Mouse (Mus musculus) small intestine, adult 2 months (tissue): ENCODE measurements around the gene Zfp457. TPM values are rescaled to one million over a fixed set of nuclear protein-coding genes. Genes with fewer than 3 reads are reported as not detected.
"Not testable (repeated sequence)": the region's sequence is repeated elsewhere in the genome, so short reads cannot be mapped to it uniquely, and the experiment has no call there.

Experiments
- H3K27ac ChIP-seq: fragments of 200-500 bp; 2 replicates; pipeline ENCODE4 v1.5.1; 2012; ENCODE audit warnings: low read depth, low read length, control low read depth, inconsistent platforms; ENCODE audit not compliant: insufficient read depth
- H3K27me3 ChIP-seq: fragments of 200-500 bp; 2 replicates; pipeline ENCODE4 v1.6.1; 2012; ENCODE audit warnings: mild to moderate bottlenecking, moderate library complexity, low read length, inconsistent platforms; ENCODE audit not compliant: control insufficient read depth, insufficient read depth
- H3K36me3 ChIP-seq: fragments of 200-500 bp; 2 replicates; pipeline ENCODE4 v1.6.1; 2012; ENCODE audit warnings: mild to moderate bottlenecking, low read length, control low read depth, inconsistent platforms; ENCODE audit not compliant: control insufficient read depth, insufficient read depth
- H3K4me1 ChIP-seq: fragments of 200-500 bp; 2 replicates; pipeline ENCODE4 v1.6.1; 2012; ENCODE audit warnings: low read length, inconsistent platforms, mixed read lengths; ENCODE audit not compliant: control insufficient read depth, insufficient read depth, insufficient read length
- H3K4me3 ChIP-seq: fragments of 200-500 bp; 2 replicates; pipeline ENCODE4 v1.5.1; 2012; ENCODE audit warnings: low read depth, mild to moderate bottlenecking, control low read depth, inconsistent platforms, low read length, moderate library complexity
- CTCF ChIP-seq: fragments of 200-500 bp; IDR thresholded peaks from 2 replicates; pipeline ENCODE4 v1.5.1; 2012; ENCODE audit warnings: low read depth, mild to moderate bottlenecking, control low read depth, inconsistent platforms, low read length, moderate library complexity, mixed read lengths; ENCODE audit not compliant: insufficient replicate concordance, insufficient read length; ENCODE audit errors: extremely low read depth
- POLR2A ChIP-seq: fragments of 200-500 bp; IDR thresholded peaks from 2 replicates; pipeline ENCODE4 v1.6.1; 2012; ENCODE audit warnings: low read depth, mild to moderate bottlenecking, control low read depth, inconsistent platforms, low read length, moderate library complexity
- WGBS: fragments of 180-500 bp; shearing (Covaris S2); methylation state at CpG from one replicate; pipeline ENCODE4 v1.1.7; 2018; 5-methylcytosine and 5-hydroxymethylcytosine counted together
- polyA plus RNA-seq: library from polyadenylated mRNA; depleted of rRNA; stranded (reverse); fragments of >200 nt; gene quantifications from 2 replicates; pipeline ENCODE4 v1.2.3, GENCODE M21; 2012; rRNA removed

The Zfp457 gene
- 0.22 and 0.27 TPM in 2 replicates for polyA plus RNA-seq

- Histone ChIP-seq H3K27me3 (no peaks in the 10 kb centered on the region), H3K4me3 (peak within 1 kb of the TSS; percentile 85), H3K4me1 (no peaks in the 10 kb centered on the region), H3K27ac (peak within 1 kb of the TSS; percentile 20), H3K36me3 (no peaks in the 10 kb centered on the region)
- WGBS = 2% methylated on average over 16 of the region's 16 CpGs
- TF ChIP-seq CTCF = peak; percentile 21; the same call in 1 of the 2 replicates
- peak; percentile 15; the same call in 1 of the 2 replicates for TF ChIP-seq POLR2A
Observed at GRCm38 (mm10) chr13:67305822-67306672, at the start of gene Zfp457. TSS of gene Zfp457 (minus strand) at chr13:67306485.

GRCm38 (mm10) chr13:67351854-67352253 lies 45.6 kb upstream of the Zfp457 start:
- Histone ChIP-seq H3K27me3 (no peaks in the 10 kb centered on the region), H3K36me3 (peaks cover 2% of the 10 kb centered on the region; the same call in 1 of the 2 replicates)
- no peak for TF ChIP-seq POLR2A
- no peak for TF ChIP-seq CTCF

GRCm38 (mm10) chr13:67343422-67343821 lies 37.1 kb upstream of the Zfp457 start:
- no peak for TF ChIP-seq POLR2A
- TF ChIP-seq CTCF = no peak
- WGBS = 90% methylated on average over 2 of the region's 2 CpGs
- Histone ChIP-seq H3K36me3 (peaks cover 26% of the 10 kb centered on the region), H3K4me3 (no peak overlapping the region), H3K27me3 (no peaks in the 10 kb centered on the region), H3K27ac (no peak overlapping the region), H3K4me1 (no peaks in the 10 kb centered on the region)

More at GRCm38 (mm10) chr13:67351854-67352253, 45.6 kb upstream of the Zfp457 start:
- Histone ChIP-seq H3K4me3 (no peak overlapping the region), H3K4me1 (no peaks in the 10 kb centered on the region), H3K27ac (no peak overlapping the region)

- Histone ChIP-seq H3K27me3 (no peaks in the 10 kb centered on the region), H3K4me1 (peaks cover 3% of the 10 kb centered on the region; the same call in 1 of the 2 replicates), H3K4me3 (peak overlapping the region; percentile 66; the same call in 1 of the 2 replicates), H3K27ac (peak overlapping the region; percentile 45), H3K36me3 (no peaks in the 10 kb centered on the region; the same call in none of the 2 replicates)
- 58% methylated on average over 1 of the region's 1 CpGs for WGBS
- TF ChIP-seq CTCF (no peak), POLR2A (no peak)
Observed at GRCm38 (mm10) chr13:67332877-67333276, 26.6 kb upstream of the Zfp457 start.

DNA sequence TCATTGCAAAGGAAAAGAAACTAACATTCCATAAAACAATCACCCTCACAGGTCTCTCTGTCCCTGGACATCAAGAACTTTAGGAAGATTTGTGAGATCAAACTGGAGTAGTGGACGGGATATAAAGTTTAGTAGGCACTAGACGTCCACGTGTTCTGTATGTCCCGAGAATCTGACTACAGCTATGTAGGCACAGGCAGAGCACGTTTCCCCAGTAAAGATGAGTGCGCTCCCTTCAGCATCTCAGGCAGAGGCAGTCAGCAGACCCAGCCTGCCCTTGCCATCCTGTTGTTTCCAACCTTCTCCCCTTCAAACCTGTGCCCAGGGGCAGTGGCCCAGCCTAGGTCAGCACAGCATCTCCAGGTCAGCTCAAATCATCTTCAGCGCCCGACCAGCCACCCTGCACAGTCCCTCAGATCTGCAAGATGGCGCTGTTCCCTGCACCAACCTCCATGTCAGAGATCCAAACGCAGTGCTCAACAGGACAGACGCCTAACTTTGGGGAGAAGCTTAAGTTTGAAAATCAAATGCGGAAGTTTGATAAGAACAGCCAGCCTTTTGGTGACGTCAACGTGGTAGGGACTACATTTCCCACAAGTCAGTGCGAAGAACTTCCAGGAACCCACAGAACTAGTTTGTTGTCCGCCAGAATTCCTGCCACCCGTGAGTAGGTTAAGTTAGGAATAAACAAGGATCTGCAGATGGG lies 25.9 kb upstream of the Zfp457 start, which contains the start of gene Zfp595:
TSS of gene Zfp595 (minus strand) at position 552 of the 706 bp plus-strand sequence.
- H3K4me1 ChIP-seq = peaks cover 3% of the 10 kb centered on the region; the same call in 1 of the 2 replicates
- TF ChIP-seq CTCF = peak; percentile 55; the same call in 1 of the 2 replicates
- TF ChIP-seq POLR2A = no peak
- peak within 1 kb of the TSS; percentile 66 for H3K4me3 ChIP-seq
- 2% methylated on average over 17 of the region's 17 CpGs for WGBS
- H3K27me3 ChIP-seq = no peaks in the 10 kb centered on the region
- H3K27ac ChIP-seq = peak within 1 kb of the TSS; percentile 45
- no peaks in the 10 kb centered on the region; the same call in 1 of the 2 replicates for H3K36me3 ChIP-seq

- no peak for TF ChIP-seq CTCF
- TF ChIP-seq POLR2A = no peak
- 9% methylated on average over 5 of the region's 5 CpGs for WGBS
- no peak overlapping the region for H3K4me3 ChIP-seq
- no peaks in the 10 kb centered on the region for H3K36me3 ChIP-seq
- no peaks in the 10 kb centered on the region for H3K4me1 ChIP-seq
- no peaks in the 10 kb centered on the region for H3K27me3 ChIP-seq
- no peak overlapping the region for H3K27ac ChIP-seq
Observed at GRCm38 (mm10) chr13:67306718-67307117, 433 bp upstream of the Zfp457 start.

- Histone ChIP-seq H3K4me3 (no peak within 1 kb of the TSS), H3K4me1 (no peaks in the 10 kb centered on the region), H3K36me3 (no peaks in the 10 kb centered on the region), H3K27me3 (no peaks in the 10 kb centered on the region), H3K27ac (no peak within 1 kb of the TSS)
- no peak for TF ChIP-seq CTCF
- 35% methylated on average over 7 of the region's 7 CpGs for WGBS
Observed at GRCm38 (mm10) chr13:67278314-67278713, 28.0 kb downstream of the Zfp457 start, which contains the start of gene Zfp458. TSS of gene Zfp458 (minus strand) at chr13:67278466.

DNA sequence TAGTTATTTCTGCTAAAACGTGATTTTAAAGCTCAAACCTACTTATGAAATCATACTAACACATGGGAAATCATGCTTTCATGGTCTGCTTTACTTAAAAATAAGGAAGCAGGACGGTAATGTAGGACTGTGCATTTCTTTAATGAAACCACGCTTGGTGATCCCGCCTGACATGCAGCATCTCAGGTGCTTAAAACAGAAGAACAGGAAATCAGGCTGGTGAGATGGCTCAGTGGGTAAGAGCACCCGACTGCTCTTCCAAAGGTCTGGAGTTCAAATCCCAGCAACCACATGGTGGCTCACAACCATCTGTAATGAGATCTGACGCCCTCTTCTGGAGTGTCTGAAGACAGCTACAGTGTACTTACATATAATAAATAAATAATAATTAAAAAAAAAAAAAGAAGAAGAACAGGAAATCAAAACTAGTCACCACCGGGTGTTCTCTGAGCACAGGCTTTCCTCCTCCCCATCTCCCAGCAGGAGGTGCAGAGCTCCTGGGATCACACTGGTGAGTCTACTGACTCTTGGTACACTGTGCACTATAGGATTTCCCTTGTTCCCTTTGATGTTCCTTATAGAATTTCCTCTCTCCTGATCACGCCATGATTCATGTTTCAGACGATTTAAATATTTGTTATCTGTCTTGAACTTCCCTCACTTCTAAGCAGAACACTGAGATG lies 36.8 kb downstream of the Zfp457 start:
- peak overlapping the region; percentile 77 for H3K4me3 ChIP-seq
- H3K27ac ChIP-seq, H3K36me3 ChIP-seq, H3K27me3 ChIP-seq, H3K4me1 ChIP-seq: not testable (repeated sequence)
- 28% methylated on average over 9 of the region's 9 CpGs for WGBS
